Comparison of ENCODE assay signal across 24 mouse cellular contexts in genomic region chr4:136270648-136271047, GRCm38 (mm10). TPM values are rescaled to one million over a fixed set of nuclear protein-coding genes. Genes with fewer than 3 reads are reported as not detected.
A peak's percentile ranks its signal among the peaks of the same experiment; 100 is the strongest.
DNase-seq lines count a peak whose midpoint lies in the region; ATAC-seq and TF ChIP-seq lines count a peak whose summit lies in the region.
"Had no signal": no experiment of that assay in that cellular context is flagged by ENCODE, and none has a peak within 500 bp of the region (broad histone marks: within the 10 kb centered on the region; RNA-seq: fewer than 3 reads in every experiment).

No protein-coding gene starts in this region.

- H3K9me3 ChIP-seq in heart, embryonic 11.5 days (replicated peaks; ENCODE audit: control insufficient read depth, low read length): peaks cover 11% of the 10 kb centered on the region; the same call in 1 of the 2 replicates
- peaks cover 10% of the 10 kb centered on the region; the same call in 1 of the 2 replicates for H3K9me3 ChIP-seq in midbrain, embryonic 16.5 days (replicated peaks; ENCODE audit: control insufficient read depth, low read length, poor library complexity, severe bottlenecking)
- H3K9me3 ChIP-seq: forebrain, embryonic 15.5 days had no signal

- TF ChIP-seq CTCF in gastrocnemius, adult 2 months (IDR thresholded peaks at IDR 0.05): no peak

- intact Hi-C loops in gastrocnemius, adult 2 months (cut with DNase I): no loop called here

- H3K4me2 ChIP-seq in heart, embryonic 11.5 days: no peak overlapping the region
- H3K4me2 ChIP-seq in midbrain, embryonic 16.5 days (ENCODE audit: low read length): no peak overlapping the region
- H3K4me2 ChIP-seq: embryonic facial prominence, embryonic 15.5 days; forebrain, embryonic 15.5 days; hindbrain, embryonic 14.5 days; neural tube, embryonic 13.5 days had no signal

- DNase-seq in gastrocnemius, adult 2 months: peak; percentile 75
- DNase-seq in gastrocnemius, postnatal 10 days: no peak
- peak; percentile 43 for DNase-seq in heart, postnatal 4 days
- DNase-seq in gastrocnemius, adult 8-10 months (ENCODE audit: low spot score in 2 of 2): peak; percentile 21 to 51
- peak; percentile 47 for DNase-seq in kidney, postnatal 10 days
- DNase-seq in spleen, adult 18-20 months: no peak
- DNase-seq: adrenal gland, postnatal 14 days; cerebellum, adult 2 months; cerebellum, postnatal 36 days; embryo, embryonic 11 days; lung, postnatal 4 days; midbrain, embryonic 14.5 days; thymus, adult 18-20 months; thymus, postnatal 36 days had no signal

- no peaks in the 10 kb centered on the region for H3K27me3 ChIP-seq in heart, embryonic 11.5 days (ENCODE audit: control insufficient read depth, insufficient read depth, low read length)
- H3K27me3 ChIP-seq in midbrain, embryonic 16.5 days (ENCODE audit: control insufficient read depth, insufficient read depth, low read depth, low read length): no peaks in the 10 kb centered on the region
- H3K27me3 ChIP-seq: embryonic facial prominence, embryonic 15.5 days; forebrain, embryonic 15.5 days; neural tube, embryonic 13.5 days had no signal

- no peak overlapping the region for H3K9ac ChIP-seq in heart, embryonic 11.5 days (ENCODE audit: low read depth, low read length)
- no peak overlapping the region for H3K9ac ChIP-seq in midbrain, embryonic 16.5 days (ENCODE audit: low read depth, low read length)
- H3K9ac ChIP-seq: embryonic facial prominence, embryonic 15.5 days; forebrain, embryonic 15.5 days; hindbrain, embryonic 14.5 days; neural tube, embryonic 13.5 days had no signal

- no peak for ATAC-seq in heart, embryonic 11.5 days (replicated peaks; ENCODE audit: insufficient number of reproducible peaks, low FRiP score, low TSS enrichment)
- ATAC-seq in midbrain, embryonic 16.5 days: no peak
- ATAC-seq: CD4-positive, CD25-positive, alpha-beta regulatory T cell, adult 4 months; forebrain, embryonic 15.5 days; inflammation-experienced regulatory T-cells, adult 6 months had no signal

- H3K36me3 ChIP-seq in heart, embryonic 11.5 days (ENCODE audit: control insufficient read depth, insufficient read depth, low read length): peaks cover 10% of the 10 kb centered on the region; the same call in 1 of the 2 replicates
- no peaks in the 10 kb centered on the region for H3K36me3 ChIP-seq in midbrain, embryonic 16.5 days (ENCODE audit: control insufficient read depth, insufficient read depth, low read length)
- H3K36me3 ChIP-seq: forebrain, embryonic 15.5 days; neural tube, embryonic 13.5 days had no signal

- 78% methylated on average over 8 of the region's 8 CpGs for WGBS in heart, embryonic 11.5 days (ENCODE audit: insufficient replicate concordance)
- 84% methylated on average over 8 of the region's 8 CpGs for WGBS in midbrain, embryonic 16.5 days

- no peaks in the 10 kb centered on the region for H3K4me1 ChIP-seq in heart, embryonic 11.5 days (ENCODE audit: control insufficient read depth, insufficient read depth, low read length)
- no peaks in the 10 kb centered on the region for H3K4me1 ChIP-seq in midbrain, embryonic 16.5 days (ENCODE audit: control insufficient read depth, insufficient read depth, low read length)
- H3K4me1 ChIP-seq: embryonic facial prominence, embryonic 15.5 days; forebrain, embryonic 15.5 days; neural tube, embryonic 13.5 days had no signal

- no peak overlapping the region for H3K4me3 ChIP-seq in gastrocnemius, adult 2 months
- H3K4me3 ChIP-seq in heart, embryonic 11.5 days (ENCODE audit: low read depth, low read length): no peak overlapping the region
- H3K4me3 ChIP-seq in midbrain, embryonic 16.5 days (ENCODE audit: low read depth, low read length): no peak overlapping the region
- H3K4me3 ChIP-seq: embryonic facial prominence, embryonic 15.5 days; forebrain, embryonic 15.5 days; neural tube, embryonic 13.5 days had no signal

- H3K27ac ChIP-seq in gastrocnemius, adult 2 months: peak overlapping the region; percentile 80
- H3K27ac ChIP-seq in heart, embryonic 11.5 days (ENCODE audit: low read depth, low read length): no peak overlapping the region
- no peak overlapping the region for H3K27ac ChIP-seq in midbrain, embryonic 16.5 days (ENCODE audit: low read length)
- H3K27ac ChIP-seq: embryonic facial prominence, embryonic 15.5 days; forebrain, embryonic 15.5 days; hindbrain, embryonic 14.5 days; neural tube, embryonic 13.5 days had no signal

RNA-seq across cellular contexts. Expression of gene Zfp46, which starts 13.8 kb away (rescaled TPM):
- 10 to 100 TPM; 21.0 to 36.7 TPM for total RNA-seq in gastrocnemius, adult 2 months (2021)
- 10 to 100 TPM; 44.5 to 48.7 TPM for total RNA-seq in gastrocnemius, postnatal 10 days (2021)
- 10 to 100 TPM; 47.0 to 50.1 TPM for total RNA-seq in heart, postnatal 4 days (2021)
- polyA plus RNA-seq in heart, embryonic 11.5 days (2014; fragmentation: Nextera tagmentation; extraction: Ambion mirVana): 18.4 and 20.6 TPM in 2 replicates
- total RNA-seq in gastrocnemius, adult 8-10 months (2022): 10 to 100 TPM; 21.2 to 27.1 (median 24.9) TPM
- polyA plus RNA-seq in midbrain, embryonic 16.5 days (2015; fragmentation: Nextera tagmentation; extraction: Ambion mirVana): 42.8 and 43.3 TPM in 2 replicates

RNA-seq across cellular contexts. Expression of gene Tcea3, which starts 23.1 kb away (rescaled TPM):
- total RNA-seq in gastrocnemius, adult 2 months (2021): 100 to 1,000 TPM; 344 to 373 TPM
- 100 to 1,000 TPM; 199 to 247 TPM for total RNA-seq in gastrocnemius, postnatal 10 days (2021)
- total RNA-seq in heart, postnatal 4 days (2021): 10 to 100 TPM; 55.2 to 56.7 TPM
- polyA plus RNA-seq in heart, embryonic 11.5 days (2014; fragmentation: Nextera tagmentation; extraction: Ambion mirVana): 56.4 and 56.7 TPM in 2 replicates
- 100 to 1,000 TPM; 380 to 439 (median 413) TPM for total RNA-seq in gastrocnemius, adult 8-10 months (2022)
- 0.67 and 1.2 TPM in 2 replicates for polyA plus RNA-seq in midbrain, embryonic 16.5 days (2015; fragmentation: Nextera tagmentation; extraction: Ambion mirVana)
- total RNA-seq: granulocyte monocyte progenitor cell, adult 5-6 weeks; megakaryocyte-erythroid progenitor cell, adult 5-6 weeks had no signal

RNA-seq across cellular contexts. Expression of gene Hnrnpr, which starts 40.1 kb away (rescaled TPM):
- total RNA-seq in gastrocnemius, adult 2 months (2021): 10 to 100 TPM; 20.9 to 27.0 TPM
- 10 to 100 TPM; 40.9 to 53.0 TPM for total RNA-seq in gastrocnemius, postnatal 10 days (2021)
- total RNA-seq in heart, postnatal 4 days (2021): 10 to 100 TPM; 91.9 to 99.3 TPM
- polyA plus RNA-seq in heart, embryonic 11.5 days (2014; fragmentation: Nextera tagmentation; extraction: Ambion mirVana): 85.8 and 87.1 TPM in 2 replicates
- total RNA-seq in gastrocnemius, adult 8-10 months (2022): 10 to 100 TPM; 18.3 to 26.7 (median 21.0) TPM
- polyA plus RNA-seq in midbrain, embryonic 16.5 days (2015; fragmentation: Nextera tagmentation; extraction: Ambion mirVana): 194 and 206 TPM in 2 replicates

Comparison
In these comparisons a context has a peak if more than half of its experiments do, and no peak if none do; other contexts are left out.
1. DNase-seq: peak in gastrocnemius, adult 2 months (single experiment), heart, postnatal 4 days (single experiment), gastrocnemius, adult 8-10 months (2 of 2) and kidney, postnatal 10 days (single experiment); none in gastrocnemius, postnatal 10 days (single experiment) and spleen, adult 18-20 months (0 of 2).